Comparison of ENCODE assay signal across 16 mouse cellular contexts in genomic region chr17:83871354-83871753, GRCm38 (mm10). TPM values are rescaled to one million over a fixed set of nuclear protein-coding genes. Genes with fewer than 3 reads are reported as not detected.
"Had no signal": no experiment of that assay in that cellular context is flagged by ENCODE, and none has a peak within 500 bp of the region (broad histone marks: within the 10 kb centered on the region; RNA-seq: fewer than 3 reads in every experiment).

No protein-coding gene starts in this region.

- H3K4me1 ChIP-seq: liver, embryonic 15.5 days; midbrain, embryonic 15.5 days; neural tube, embryonic 12.5 days had no signal

- H3K9ac ChIP-seq: limb, embryonic 15.5 days; liver, embryonic 15.5 days; lung, embryonic 14.5 days; midbrain, embryonic 15.5 days; neural tube, embryonic 12.5 days had no signal

- ATAC-seq: midbrain, embryonic 15.5 days had no signal

- H3K4me2 ChIP-seq: limb, embryonic 15.5 days; liver, embryonic 15.5 days; lung, embryonic 14.5 days; midbrain, embryonic 11.5 days; midbrain, embryonic 15.5 days; neural tube, embryonic 12.5 days had no signal

- H3K27ac ChIP-seq: kidney, postnatal 0 days; limb, embryonic 15.5 days; liver, embryonic 15.5 days; macrophage; midbrain, embryonic 15.5 days; neural tube, embryonic 12.5 days had no signal

- H3K9me3 ChIP-seq: limb, embryonic 15.5 days; liver, embryonic 15.5 days; megakaryocyte, embryonic 14.5 days; midbrain, embryonic 15.5 days; neural tube, embryonic 12.5 days had no signal

- H3K36me3 ChIP-seq: limb, embryonic 15.5 days; liver, embryonic 15.5 days; midbrain, embryonic 15.5 days; neural tube, embryonic 12.5 days had no signal

- H3K4me3 ChIP-seq: limb, embryonic 15.5 days; liver, embryonic 15.5 days; megakaryocyte, embryonic 14.5 days; midbrain, embryonic 15.5 days; neural tube, embryonic 12.5 days had no signal

- H3K27me3 ChIP-seq: limb, embryonic 15.5 days; liver, embryonic 15.5 days; midbrain, embryonic 15.5 days; neural tube, embryonic 12.5 days had no signal

- DNase-seq: kidney, postnatal 36 days; layer of hippocampus, adult 9-11 months; layer of hippocampus, postnatal 36 days; lung, embryonic 14.5 days; lung, postnatal 10 days; thymus, adult 2 months; thymus, postnatal 25 days had no signal

RNA-seq across cellular contexts. Expression of gene Haao, which starts 23.6 kb away (rescaled TPM):
- total RNA-seq: layer of hippocampus, postnatal 36 days; left cerebral cortex, postnatal 25 days had no signal
- polyA plus RNA-seq: midbrain, embryonic 11.5 days; midbrain, embryonic 15.5 days; neural tube, embryonic 12.5 days had no signal
